Mouse (Mus musculus) ovary, adult 18-20 months (tissue): ENCODE results near the gene Zdhhc20.
"Not testable (repeated sequence)": the region's sequence is repeated elsewhere in the genome, so short reads cannot be mapped to it uniquely, and the experiment has no call there.

Experiments
- DNase-seq: peaks from one replicate; pipeline ENCODE4 v3.0.0; 2022; ENCODE audit warnings: low spot score, mixed read lengths

The Zdhhc20 gene

GRCm38 (mm10) chr14:57890011-57890842 is at the start of gene Zdhhc20:
TSS of gene Zdhhc20 (minus strand) at chr14:57890276.
- DNase-seq, result peak; percentile 90

DNA sequence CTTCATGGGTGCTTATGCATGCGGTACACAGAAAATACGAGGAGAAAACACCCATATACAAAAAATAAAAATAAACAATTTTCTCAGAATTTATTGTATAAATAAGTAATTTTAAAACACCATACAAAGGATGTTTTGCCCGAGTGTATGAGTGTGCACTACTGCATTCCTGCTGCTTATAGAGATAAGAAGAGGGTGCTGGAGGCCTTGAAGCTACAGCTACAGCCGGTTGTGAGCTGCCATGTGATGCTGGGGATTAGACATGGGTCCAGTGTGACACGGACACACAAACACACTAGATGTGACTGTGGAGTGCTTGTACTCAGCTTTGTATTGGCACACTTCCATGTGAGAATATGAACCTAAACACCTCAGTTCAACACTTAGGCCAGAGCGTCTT is 47.2 kb upstream of the Zdhhc20 start:
- DNase-seq, result no peak

DNA sequence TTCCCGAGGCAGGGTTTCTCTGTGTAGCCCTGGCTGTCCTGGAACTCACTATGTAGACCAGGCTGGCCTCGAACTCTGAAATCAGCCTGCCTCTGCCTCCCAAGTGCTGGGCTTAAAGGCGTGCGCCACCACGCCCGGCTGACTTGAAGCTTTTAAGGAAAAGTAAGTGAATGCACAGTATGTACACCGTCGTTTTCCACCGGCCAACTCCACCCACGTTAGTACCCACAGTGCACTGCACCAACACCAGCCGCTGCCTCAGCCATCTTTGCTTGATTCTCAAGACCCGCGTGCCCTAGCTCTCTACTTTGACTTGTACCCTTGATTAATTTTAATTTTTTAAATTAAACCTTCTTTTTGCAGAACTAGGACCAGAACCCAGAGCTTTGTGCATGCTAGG is 44.6 kb upstream of the Zdhhc20 start:
- DNase-seq, result no peak

DNA sequence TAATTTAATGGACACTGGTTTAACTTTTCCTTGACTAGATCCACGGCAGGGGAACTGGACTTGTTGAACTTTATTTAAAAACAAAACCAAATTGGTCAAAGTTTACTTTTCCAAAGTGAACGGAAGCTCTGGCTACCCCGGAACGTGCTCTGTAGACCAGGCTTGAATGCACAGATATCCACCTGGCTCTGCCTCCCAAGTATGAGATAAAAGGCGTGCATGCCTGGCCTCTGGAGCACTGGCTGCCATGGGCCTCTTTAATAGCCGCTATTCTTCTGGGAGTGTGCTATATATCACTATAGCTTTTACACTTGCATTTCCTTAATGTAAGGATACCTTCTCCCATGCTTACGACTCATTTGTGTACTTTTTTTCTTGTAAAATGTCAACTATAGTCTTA is 43.5 kb upstream of the Zdhhc20 start:
- DNase-seq, result no peak

DNA sequence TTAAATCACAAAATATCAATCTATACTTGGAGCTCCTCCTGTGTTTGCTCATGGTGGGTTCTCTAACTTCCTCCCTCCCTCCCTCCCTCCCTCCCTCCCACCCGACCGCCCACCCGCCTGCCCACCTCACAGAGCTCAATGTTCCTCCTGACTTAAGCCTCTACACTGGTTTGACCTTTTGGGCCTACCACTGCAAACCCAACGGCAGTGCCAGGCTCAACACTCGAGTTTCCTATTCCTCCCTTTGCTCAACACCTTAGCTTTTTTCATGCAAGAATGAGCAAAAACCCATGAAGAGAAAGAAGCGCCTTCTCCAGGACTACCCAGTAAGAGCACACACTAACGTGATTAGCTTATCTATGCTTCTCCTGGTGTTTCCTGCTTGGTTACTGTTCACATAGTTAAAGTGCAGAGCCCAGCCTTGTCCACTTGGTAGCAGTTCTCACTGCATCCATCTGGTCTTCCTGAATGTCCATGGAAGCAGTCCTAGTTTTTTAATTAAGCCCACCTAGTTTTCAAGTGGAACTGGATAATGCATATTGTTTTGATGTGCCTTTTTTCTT is 42.9 kb upstream of the Zdhhc20 start:
- DNase-seq, result no peak

DNA sequence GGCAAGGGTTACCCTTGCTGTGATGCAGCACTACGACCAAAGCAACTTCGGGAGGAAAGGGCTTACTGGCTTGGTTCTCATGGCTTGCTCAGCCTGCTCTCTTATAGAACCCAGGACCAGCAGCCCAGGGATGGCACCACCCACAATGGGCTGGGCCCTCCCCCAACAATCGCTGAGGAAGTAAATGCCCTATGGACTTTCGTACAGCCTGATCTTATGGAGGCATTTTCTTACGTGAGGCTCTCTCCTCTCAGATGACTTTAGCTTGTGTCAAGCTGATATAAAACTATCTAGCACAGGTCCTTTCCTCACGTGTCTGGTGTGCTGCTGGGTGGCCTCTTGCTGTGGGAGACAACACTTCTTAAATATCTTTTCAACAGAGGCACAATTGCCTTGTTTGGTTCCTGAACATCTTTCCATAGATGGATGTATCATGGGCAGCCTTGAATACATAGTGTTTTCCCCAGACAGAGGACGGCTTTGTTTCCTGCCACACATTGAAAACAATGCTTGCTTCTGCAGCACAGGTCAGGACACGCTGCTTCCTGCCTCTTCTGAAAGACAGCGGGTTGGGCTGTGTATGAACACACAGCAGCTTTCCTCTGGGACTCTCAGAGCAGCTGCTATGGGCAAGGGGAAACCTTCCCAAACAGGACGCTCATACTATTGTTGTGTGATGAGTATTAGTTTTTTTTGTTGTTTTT is 31.5 kb upstream of the Zdhhc20 start:
- DNase-seq, result no peak

GRCm38 (mm10) chr14:57920568-57921310 is 30.7 kb upstream of the Zdhhc20 start:
- DNase-seq, result no peak

DNA sequence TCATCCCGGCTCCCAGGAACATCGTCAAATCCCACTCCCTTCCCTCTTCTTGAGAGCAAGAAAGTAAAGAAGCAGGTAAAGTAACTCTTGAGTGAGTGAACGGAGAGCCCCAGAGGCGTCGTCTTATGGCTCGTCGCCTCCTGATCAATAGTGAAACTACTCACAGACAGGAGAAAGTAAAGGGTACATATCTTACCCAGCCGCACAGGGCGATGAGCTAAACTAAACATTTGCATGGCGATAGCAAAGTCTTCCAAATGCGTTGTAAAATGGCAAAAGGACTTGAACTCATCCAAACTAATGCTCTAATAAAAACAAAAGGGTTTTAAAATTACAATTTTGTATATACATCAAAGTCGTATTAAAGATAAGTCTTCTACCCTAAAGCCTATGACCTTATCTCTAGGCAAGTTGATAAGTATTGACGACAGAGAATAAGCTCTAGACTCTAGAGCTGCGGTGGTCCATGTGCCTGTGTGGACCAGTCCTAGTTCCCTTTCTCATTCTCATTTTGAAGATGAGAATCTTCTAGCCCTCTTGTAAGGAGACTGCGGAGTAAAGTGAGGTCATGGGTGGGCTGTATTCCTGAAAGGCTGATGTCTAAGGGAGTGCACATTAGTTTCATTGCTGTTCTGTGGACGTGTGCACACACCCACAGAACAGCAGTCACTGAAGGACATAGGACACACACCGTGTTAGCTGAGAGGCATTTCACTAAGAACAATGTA is 29.2 kb upstream of the Zdhhc20 start:
- no peak for DNase-seq

DNA sequence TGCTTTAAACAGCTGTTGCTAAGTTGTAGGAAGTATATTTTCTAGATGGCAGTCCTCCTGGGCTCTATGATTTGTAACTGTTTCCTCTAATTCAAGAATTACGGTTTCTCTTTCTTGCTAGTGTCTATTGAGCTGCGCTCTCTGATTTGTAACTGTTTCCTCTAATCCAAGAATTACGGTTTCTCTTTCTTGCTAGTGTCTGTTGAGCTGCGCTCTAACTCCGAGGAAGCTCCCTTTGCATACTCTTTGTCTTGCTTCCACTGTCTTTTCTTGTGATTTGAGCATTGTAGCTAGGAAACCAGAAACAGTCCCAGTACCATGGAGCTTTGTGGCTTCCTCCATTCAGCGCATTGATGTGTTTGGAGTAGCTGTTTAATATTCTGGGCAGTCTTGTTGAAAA is 25.3 kb upstream of the Zdhhc20 start:
- DNase-seq, result no peak

GRCm38 (mm10) chr14:57912211-57913007 is 22.3 kb upstream of the Zdhhc20 start:
- not testable (repeated sequence) for DNase-seq

- DNase-seq, result not testable (repeated sequence)
Measured at GRCm38 (mm10) chr14:57911787-57912186, 21.7 kb upstream of the Zdhhc20 start.

- DNase-seq, result no peak
Measured at GRCm38 (mm10) chr14:57911316-57911715, 21.2 kb upstream of the Zdhhc20 start.

- DNase-seq, result peak; percentile 75
Measured at GRCm38 (mm10) chr14:57910501-57911068, 20.5 kb upstream of the Zdhhc20 start.

GRCm38 (mm10) chr14:57909297-57909696 is 19.2 kb upstream of the Zdhhc20 start:
- DNase-seq, result no peak

GRCm38 (mm10) chr14:57908431-57908830 is 18.4 kb upstream of the Zdhhc20 start:
- DNase-seq, result no peak

DNA sequence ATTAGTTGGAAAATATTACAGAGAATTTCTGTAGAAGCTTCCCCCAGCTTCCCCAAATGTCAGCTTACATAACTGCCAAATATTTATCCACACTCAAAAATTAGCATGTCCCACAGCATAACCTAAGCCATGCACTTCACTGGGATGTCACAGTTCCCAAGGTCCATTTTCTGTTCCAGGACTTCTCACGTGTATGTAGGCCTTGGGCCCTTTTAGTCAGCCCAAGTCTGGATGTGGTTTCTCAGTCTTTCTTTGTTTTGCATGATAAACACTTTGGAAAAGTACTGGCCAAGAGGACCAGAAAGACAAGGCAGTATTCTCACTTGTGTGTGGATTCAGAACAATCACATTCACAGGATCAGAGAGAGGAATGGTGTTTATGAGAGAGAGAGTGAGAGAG is 11.9 kb upstream of the Zdhhc20 start:
- DNase-seq, result no peak

DNA sequence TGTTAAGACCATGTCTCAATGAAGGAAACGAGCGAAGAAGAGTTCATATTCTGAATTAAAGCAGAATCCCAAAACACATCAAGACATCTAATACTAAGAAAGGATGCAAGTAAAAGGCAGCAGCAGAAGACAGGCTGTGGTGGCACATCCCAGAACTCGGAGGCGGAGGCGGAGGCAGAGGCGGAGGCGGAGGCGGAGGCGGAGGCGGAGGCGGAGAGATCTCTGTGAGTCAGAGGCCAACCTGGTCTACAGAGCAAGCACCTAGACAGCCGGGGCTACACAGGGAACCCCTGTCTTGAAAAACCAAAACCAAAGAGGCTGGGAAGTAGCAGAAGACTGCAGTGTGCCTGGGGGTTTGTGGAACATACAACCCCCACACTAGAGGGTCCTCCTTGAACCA is 6.8 kb upstream of the Zdhhc20 start:
- no peak for DNase-seq

- not testable (repeated sequence) for DNase-seq
Measured at GRCm38 (mm10) chr14:57896088-57896871, 6.2 kb upstream of the Zdhhc20 start.

DNA sequence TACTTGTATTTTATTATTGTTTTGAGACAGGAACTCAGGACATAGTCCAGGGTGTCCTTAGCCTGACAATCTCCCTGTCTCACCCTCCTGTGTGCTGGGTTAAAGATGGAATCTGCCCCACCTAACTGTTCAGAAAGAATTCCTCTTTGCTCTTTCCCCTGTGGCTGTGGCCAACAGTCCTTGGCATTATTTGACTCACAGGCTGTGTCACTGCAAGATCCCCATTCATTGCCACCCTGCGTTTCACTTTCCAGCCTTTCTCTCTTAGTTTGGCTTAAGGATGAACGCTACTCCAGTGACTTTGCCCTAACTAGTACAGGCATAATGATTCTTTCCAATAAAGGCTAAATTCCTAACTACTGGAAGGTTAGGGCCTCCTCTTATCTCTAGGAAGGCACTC is 4.3 kb upstream of the Zdhhc20 start:
- DNase-seq, result no peak

DNA sequence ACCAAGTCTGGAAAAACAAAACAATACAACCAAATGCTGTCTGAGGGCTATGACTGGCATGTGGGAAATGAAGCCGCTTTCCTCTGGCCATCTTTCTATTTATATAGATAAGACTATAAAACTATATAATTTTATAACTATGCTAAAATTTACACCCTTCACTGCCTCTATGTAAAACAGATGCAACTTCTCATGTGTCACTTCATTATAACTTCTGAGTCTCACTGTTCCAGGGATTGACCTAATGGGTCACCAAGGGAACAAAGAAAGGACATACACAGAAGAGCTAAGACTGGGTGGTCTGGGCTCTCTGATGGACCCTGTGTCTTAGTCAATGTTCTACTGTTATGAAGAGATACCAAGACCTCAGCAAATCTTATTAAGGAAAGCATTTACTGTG is 2.9 kb upstream of the Zdhhc20 start:
- no peak for DNase-seq
